Mouse (Mus musculus) stomach, embryonic 14.5 days (tissue): ENCODE results near the gene Ucma. TPM values are rescaled to one million over a fixed set of nuclear protein-coding genes. Genes with fewer than 3 reads are reported as not detected.
"Not testable (repeated sequence)": the region's sequence is repeated elsewhere in the genome, so short reads cannot be mapped to it uniquely, and the experiment has no call there.

Source experiments
- ATAC-seq: fragments of 200-750 bp; cut with Nextera tagmentation; 2 replicates; pipeline ENCODE4 v1.8.0; 2017; ENCODE audit warnings: low read depth, moderate TSS enrichment; ENCODE audit not compliant: insufficient number of reproducible peaks, insufficient read depth, low FRiP score
- H3K27ac ChIP-seq: fragments of 300-500 bp; sonication (generic); 2 replicates; pipeline ENCODE4 v1.5.1; 2014; ENCODE audit warnings: mild to moderate bottlenecking, low read length, moderate library complexity, mixed read lengths
- H3K27me3 ChIP-seq: fragments of 300-500 bp; sonication (generic); 2 replicates; pipeline ENCODE4 v1.6.1; 2014; ENCODE audit warnings: low read length, control low read depth, mixed read lengths; ENCODE audit not compliant: control insufficient read depth, insufficient read depth
- H3K36me3 ChIP-seq: fragments of 300-500 bp; sonication (generic); 2 replicates; pipeline ENCODE4 v1.6.1; 2014; ENCODE audit warnings: mild to moderate bottlenecking, control low read depth, low read length, moderate library complexity, mixed read lengths; ENCODE audit not compliant: control insufficient read depth, insufficient read depth
- H3K4me1 ChIP-seq: fragments of 300-500 bp; sonication (generic); 2 replicates; pipeline ENCODE4 v1.6.1; 2014; ENCODE audit warnings: low read length, control low read depth, mixed read lengths; ENCODE audit not compliant: control insufficient read depth, insufficient read depth
- H3K4me2 ChIP-seq: fragments of 300-500 bp; sonication (generic); replicated peaks from 2 replicates; pipeline ENCODE4 v1.6.1; 2014; ENCODE audit warnings: low read depth, low read length, control low read depth
- H3K4me3 ChIP-seq: fragments of 300-500 bp; sonication (generic); 2 replicates; pipeline ENCODE4 v1.5.1; 2014; ENCODE audit warnings: low read depth, low read length, control low read depth
- H3K9ac ChIP-seq: fragments of 300-500 bp; sonication (generic); replicated peaks from 2 replicates; pipeline ENCODE4 v1.6.1; 2014; ENCODE audit warnings: low read depth, mild to moderate bottlenecking, control low read depth, low read length, moderate library complexity, mixed read lengths
- H3K9me3 ChIP-seq: fragments of 300-500 bp; sonication (generic); 2 replicates; pipeline ENCODE4 v1.6.1; 2016; ENCODE audit warnings: low read depth, low read length, control low read depth; ENCODE audit not compliant: control insufficient read depth
- WGBS: fragments of 180-500 bp; shearing (Covaris S2); extraction: QIAGEN DNeasy Blood & Tissue Kit; methylation state at CpG from one replicate; pipeline ENCODE4 v1.1.7; 2014; 5-methylcytosine and 5-hydroxymethylcytosine counted together
- polyA plus RNA-seq: library from polyadenylated mRNA; unstranded; fragments of >200 nt; fragmentation: Nextera tagmentation; extraction: Ambion mirVana; gene quantifications from 2 replicates; pipeline ENCODE4 v1.2.1, GENCODE M21; 2014

Gene Ucma
- polyA plus RNA-seq = not detected in 2 replicates

DNA sequence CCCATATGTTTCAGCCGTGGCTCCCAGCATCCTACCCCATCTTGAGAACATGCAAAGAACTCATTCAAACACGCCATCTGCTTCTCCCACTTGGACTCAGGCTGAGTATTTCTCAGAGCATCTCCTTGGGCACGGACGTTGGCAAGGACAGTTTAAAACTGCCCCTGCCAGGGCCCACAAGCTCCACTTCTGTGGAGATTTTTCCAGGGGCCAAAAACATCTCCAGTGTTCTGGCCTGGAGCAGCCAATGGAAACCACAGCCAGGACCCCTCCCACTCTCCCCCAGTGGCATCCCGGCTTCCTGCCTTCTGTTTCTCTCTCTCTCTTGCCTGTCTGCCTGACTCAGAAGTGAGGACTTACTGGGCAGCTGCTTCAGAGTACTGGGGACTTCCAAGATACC lies at the start of gene Ucma:
Gene Ucma (plus strand): TSS at position 316 of the 400 bp plus-strand sequence.
- ATAC-seq = no peak
- no peaks in the 10 kb centered on the region for H3K9me3 ChIP-seq
- H3K4me3 ChIP-seq = no peak within 1 kb of the TSS
- H3K27ac ChIP-seq = no peak within 1 kb of the TSS
- H3K36me3 ChIP-seq = no peaks in the 10 kb centered on the region
- 67% methylated on average over 5 of the region's 5 CpGs for WGBS
- H3K9ac ChIP-seq = no peak within 1 kb of the TSS
- no peaks in the 10 kb centered on the region for H3K4me1 ChIP-seq
- no peak within 1 kb of the TSS for H3K4me2 ChIP-seq
- H3K27me3 ChIP-seq = no peaks in the 10 kb centered on the region

DNA sequence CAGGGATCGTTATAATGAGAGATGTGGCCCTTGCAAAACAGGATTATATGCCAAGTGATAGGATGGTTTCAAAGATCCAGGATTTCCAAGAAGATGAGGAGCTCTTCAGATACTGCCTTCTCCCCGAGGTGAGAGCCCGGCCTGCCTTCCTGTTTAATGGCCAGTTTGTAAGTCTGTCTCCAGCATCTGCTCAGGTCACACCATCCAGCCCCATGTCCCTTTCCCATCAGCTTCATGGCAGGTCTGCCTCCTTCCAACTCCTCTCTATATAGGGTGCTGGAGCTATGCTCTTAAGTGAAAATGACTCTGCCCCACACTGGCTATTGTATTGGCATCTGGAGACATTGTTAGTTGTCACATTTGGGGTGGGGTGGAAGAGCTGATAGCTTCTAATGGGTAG lies 48.5 kb upstream of the Ucma start:
- no peaks in the 10 kb centered on the region for H3K9me3 ChIP-seq
- no peak overlapping the region for H3K27ac ChIP-seq
- H3K36me3 ChIP-seq = peaks cover 6% of the 10 kb centered on the region; the same call in 1 of the 2 replicates
- H3K4me2 ChIP-seq = no peak overlapping the region
- H3K27me3 ChIP-seq = no peaks in the 10 kb centered on the region
- no peak for ATAC-seq
- H3K9ac ChIP-seq = no peak overlapping the region
- 83% methylated on average over 3 of the region's 3 CpGs for WGBS
- no peak overlapping the region for H3K4me3 ChIP-seq
- H3K4me1 ChIP-seq = no peaks in the 10 kb centered on the region

GRCm38 (mm10) chr2:4929230-4929629 lies 46.7 kb upstream of the Ucma start:
- H3K27me3 ChIP-seq = no peaks in the 10 kb centered on the region
- H3K9me3 ChIP-seq = no peaks in the 10 kb centered on the region
- H3K9ac ChIP-seq = no peak overlapping the region
- H3K4me3 ChIP-seq = no peak overlapping the region
- ATAC-seq = no peak
- WGBS = 86% methylated on average over 2 of the region's 2 CpGs
- no peaks in the 10 kb centered on the region for H3K4me1 ChIP-seq
- no peak overlapping the region for H3K4me2 ChIP-seq
- H3K27ac ChIP-seq = no peak overlapping the region
- peaks cover 6% of the 10 kb centered on the region; the same call in 1 of the 2 replicates for H3K36me3 ChIP-seq

- no peak overlapping the region for H3K27ac ChIP-seq
- ATAC-seq = no peak
- peaks cover 12% of the 10 kb centered on the region; the same call in 1 of the 2 replicates for H3K36me3 ChIP-seq
- H3K4me2 ChIP-seq = no peak overlapping the region
- H3K9me3 ChIP-seq = no peaks in the 10 kb centered on the region
- H3K9ac ChIP-seq = no peak overlapping the region
- WGBS = 89% methylated on average over 9 of the region's 9 CpGs
- H3K4me1 ChIP-seq = no peaks in the 10 kb centered on the region
- no peak overlapping the region for H3K4me3 ChIP-seq
- no peaks in the 10 kb centered on the region for H3K27me3 ChIP-seq
These were observed 41.4 kb upstream of the Ucma start for GRCm38 (mm10) chr2:4934516-4934915.

- H3K36me3 ChIP-seq = peaks cover 6% of the 10 kb centered on the region; the same call in 1 of the 2 replicates
These were observed 38.0 kb upstream of the Ucma start for GRCm38 (mm10) chr2:4937931-4938330.

DNA sequence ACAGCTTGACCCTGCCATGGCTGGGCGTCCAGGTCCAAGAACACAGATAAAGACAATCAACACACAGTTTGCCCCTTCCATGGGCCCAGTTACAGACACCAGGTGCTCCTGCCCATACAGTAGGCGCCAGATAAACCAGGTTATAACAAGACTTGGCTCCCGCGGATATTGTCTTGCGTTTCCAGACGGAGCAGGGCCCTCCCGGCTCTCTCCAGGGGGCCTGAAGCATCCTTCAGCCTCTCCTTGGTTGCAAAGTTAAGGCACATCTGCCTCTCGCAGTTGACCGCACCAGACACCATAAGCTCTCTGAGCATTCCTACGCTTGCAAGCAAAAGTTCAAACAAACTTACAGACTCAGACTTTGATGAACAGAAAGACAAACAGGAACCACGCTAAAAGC lies 35.1 kb upstream of the Ucma start:
- no peak overlapping the region for H3K9ac ChIP-seq
- whole genome bisulfite sequencing = 89% methylated on average over 11 of the region's 11 CpGs

More at GRCm38 (mm10) chr2:4937931-4938330, 38.0 kb upstream of the Ucma start:
- 80% methylated on average over 7 of the region's 7 CpGs for WGBS
- Histone ChIP-seq H3K9me3 (no peaks in the 10 kb centered on the region), H3K4me3 (no peak overlapping the region), H3K9ac (no peak overlapping the region), H3K27me3 (no peaks in the 10 kb centered on the region), H3K4me1 (no peaks in the 10 kb centered on the region), H3K4me2 (no peak overlapping the region), H3K27ac (no peak overlapping the region)
- ATAC-seq = no peak

DNA sequence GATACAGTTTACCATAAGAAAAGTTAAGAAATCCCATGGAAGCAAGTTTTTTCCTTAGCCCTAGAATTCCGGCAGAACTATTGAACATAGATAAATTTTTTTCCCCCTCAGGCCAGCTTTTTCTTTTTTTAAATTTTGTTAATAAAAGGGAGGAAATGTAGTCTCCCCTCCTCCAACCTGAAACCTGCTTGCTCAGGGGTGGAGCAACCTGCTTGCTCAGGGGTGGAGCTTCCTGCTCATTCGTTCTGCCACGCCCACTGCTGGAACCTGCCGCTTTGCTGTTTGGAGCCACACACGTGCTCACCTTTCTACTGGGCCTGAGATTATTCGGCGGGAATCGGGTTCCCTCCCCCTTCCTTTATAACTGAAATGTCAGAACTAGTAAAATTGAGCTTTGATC lies 26.2 kb upstream of the Ucma start:
- H3K4me3 ChIP-seq, H3K27ac ChIP-seq, H3K27me3 ChIP-seq, H3K9me3 ChIP-seq, ATAC-seq, H3K36me3 ChIP-seq, H3K4me1 ChIP-seq, H3K9ac ChIP-seq, H3K4me2 ChIP-seq: not testable (repeated sequence)
- WGBS = 70% methylated on average over 8 of the region's 8 CpGs

More for the DNA sequence above, 35.1 kb upstream of the Ucma start:
- ATAC-seq = no peak
- H3K4me2 ChIP-seq = no peak overlapping the region
- H3K4me3 ChIP-seq = no peak overlapping the region
- peaks cover 8% of the 10 kb centered on the region; the same call in 1 of the 2 replicates for H3K9me3 ChIP-seq
- peaks cover 6% of the 10 kb centered on the region; the same call in 1 of the 2 replicates for H3K36me3 ChIP-seq
- no peak overlapping the region for H3K27ac ChIP-seq
- H3K27me3 ChIP-seq = no peaks in the 10 kb centered on the region
- H3K4me1 ChIP-seq = no peaks in the 10 kb centered on the region

DNA sequence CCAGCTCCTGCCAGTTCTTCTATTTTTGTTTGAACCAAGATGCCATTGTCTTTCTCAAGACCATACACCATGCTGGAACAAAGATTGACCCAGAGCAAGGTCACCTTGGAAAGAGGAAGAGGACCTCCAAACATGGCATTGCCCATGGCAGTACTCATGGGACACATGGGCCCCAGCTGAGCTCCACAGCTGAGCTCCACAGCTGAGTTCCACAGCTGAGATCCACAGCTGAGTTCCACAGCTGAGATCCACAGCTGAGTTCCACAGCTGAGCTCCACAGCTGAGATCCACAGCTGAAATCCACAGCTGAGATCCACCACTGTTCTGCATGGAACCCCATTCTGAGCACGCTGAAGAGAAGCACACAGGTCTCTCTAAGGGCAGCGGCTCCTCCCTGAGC lies 24.9 kb upstream of the Ucma start:
- 95% methylated on average over 2 of the region's 2 CpGs for WGBS
- no peak overlapping the region for H3K27ac ChIP-seq
- H3K9ac ChIP-seq = no peak overlapping the region
- no peak overlapping the region for H3K4me2 ChIP-seq
- no peak for ATAC-seq
- H3K4me1 ChIP-seq = no peaks in the 10 kb centered on the region
- no peaks in the 10 kb centered on the region for H3K36me3 ChIP-seq
- no peak overlapping the region for H3K4me3 ChIP-seq
- H3K9me3 ChIP-seq = no peaks in the 10 kb centered on the region
- no peaks in the 10 kb centered on the region for H3K27me3 ChIP-seq

DNA sequence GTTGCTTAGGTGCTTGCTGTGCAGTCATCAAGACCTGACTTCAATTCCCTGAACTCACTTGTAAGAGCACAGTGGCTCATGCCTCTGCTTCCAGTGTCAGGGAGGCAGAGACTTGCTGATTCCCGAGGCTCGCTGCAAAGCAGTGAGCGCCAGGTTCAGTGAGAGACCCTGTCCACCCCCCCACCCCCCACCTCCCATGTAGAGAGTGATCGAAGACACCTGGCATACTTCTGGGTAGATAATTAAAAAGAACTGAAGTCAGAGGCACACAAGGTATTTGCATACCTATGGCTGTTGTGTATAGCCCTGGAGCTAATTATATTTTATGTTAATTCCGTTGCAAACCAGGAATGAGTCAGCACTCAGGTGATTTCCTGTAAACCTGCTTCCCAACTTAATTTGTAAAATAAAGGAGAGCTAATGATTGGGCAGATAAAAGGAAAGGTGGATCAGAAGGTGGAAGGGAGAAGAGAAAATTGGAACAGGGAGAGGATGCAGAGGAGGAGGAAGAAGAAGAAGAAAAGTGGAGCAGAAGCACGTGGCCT lies 21.6 kb upstream of the Ucma start:
- H3K36me3 ChIP-seq = no peaks in the 10 kb centered on the region
- no peaks in the 10 kb centered on the region for H3K9me3 ChIP-seq
- no peaks in the 10 kb centered on the region for H3K4me1 ChIP-seq
- H3K4me2 ChIP-seq = no peak overlapping the region
- no peak overlapping the region for H3K4me3 ChIP-seq
- H3K27ac ChIP-seq = no peak overlapping the region
- no peaks in the 10 kb centered on the region for H3K27me3 ChIP-seq
- 84% methylated on average over 6 of the region's 6 CpGs for WGBS
- H3K9ac ChIP-seq = no peak overlapping the region
- no peak for ATAC-seq
